Mouse (Mus musculus): ENCODE measurements around the gene Acod1. TPM values are rescaled to one million over a fixed set of nuclear protein-coding genes. Genes with fewer than 3 reads are reported as not detected.

Acod1 gene
- polyA plus RNA-seq, 1 experiment from 2014 or later = not detected

GRCm38 (mm10) chr14:103088624-103089023, 41.8 kb downstream of the Acod1 start:
- Histone ChIP-seq H3K36me3 (ENCODE audit: control insufficient read depth, insufficient read depth) (peaks cover 32% of the 10 kb centered on the region), H3K9ac (ENCODE audit: low read depth, low read length) (no peak overlapping the region), H3K4me2 (replicated peaks; ENCODE audit: low read depth) (no peak overlapping the region), H3K4me1 (replicated peaks; ENCODE audit: control insufficient read depth, insufficient read depth, low read length) (no peaks in the 10 kb centered on the region; the same call in 1 of the 2 replicates), H3K4me3 (ENCODE audit: low read depth, low read length) (no peak overlapping the region), H3K9me3 (ENCODE audit: control insufficient read depth) (no peaks in the 10 kb centered on the region), H3K27me3 (replicated peaks; ENCODE audit: control insufficient read depth, insufficient read depth, low read length) (no peaks in the 10 kb centered on the region), H3K27ac (ENCODE audit: low read depth, low read length) (no peak overlapping the region)
- peak; percentile 84 for TF ChIP-seq CTCF (IDR thresholded peaks at IDR 0.05; ENCODE audit: low read depth)
- ATAC-seq = no peak
- WGBS = 63% methylated on average over 6 of the region's 6 CpGs

GRCm38 (mm10) chr14:103093236-103093635, 46.5 kb downstream of the Acod1 start:
- H3K27ac ChIP-seq (ENCODE audit: low read depth, low read length) = no peak overlapping the region

GRCm38 (mm10) chr14:103093670-103094069, 46.9 kb downstream of the Acod1 start:
- WGBS = 29% methylated on average over 4 of the region's 4 CpGs
- H3K27me3 ChIP-seq (replicated peaks; ENCODE audit: control insufficient read depth, insufficient read depth, low read length) = no peaks in the 10 kb centered on the region
- no peak overlapping the region for H3K4me3 ChIP-seq (ENCODE audit: low read depth, low read length)
- peaks cover 4% of the 10 kb centered on the region; the same call in 1 of the 2 replicates for H3K4me1 ChIP-seq (replicated peaks; ENCODE audit: control insufficient read depth, insufficient read depth, low read length)
- ATAC-seq = peak; percentile 21; the same call in 1 of the 2 replicates
- no peak overlapping the region for H3K27ac ChIP-seq (ENCODE audit: low read depth, low read length)
- peaks cover 17% of the 10 kb centered on the region for H3K36me3 ChIP-seq (ENCODE audit: control insufficient read depth, insufficient read depth)
- H3K9me3 ChIP-seq (ENCODE audit: control insufficient read depth) = no peaks in the 10 kb centered on the region
- no peak overlapping the region for H3K9ac ChIP-seq (ENCODE audit: low read depth, low read length)
- peak overlapping the region; percentile 22; the same call in 1 of the 2 replicates for H3K4me2 ChIP-seq (replicated peaks; ENCODE audit: low read depth)
- TF ChIP-seq CTCF (IDR thresholded peaks at IDR 0.05; ENCODE audit: low read depth) = no peak

More at GRCm38 (mm10) chr14:103093236-103093635, 46.5 kb downstream of the Acod1 start:
- WGBS = 57% methylated on average over 3 of the region's 3 CpGs
- Histone ChIP-seq H3K36me3 (ENCODE audit: control insufficient read depth, insufficient read depth) (peaks cover 22% of the 10 kb centered on the region), H3K4me2 (replicated peaks; ENCODE audit: low read depth) (peak overlapping the region; percentile 22; the same call in 1 of the 2 replicates), H3K9ac (ENCODE audit: low read depth, low read length) (no peak overlapping the region), H3K27me3 (replicated peaks; ENCODE audit: control insufficient read depth, insufficient read depth, low read length) (no peaks in the 10 kb centered on the region), H3K9me3 (ENCODE audit: control insufficient read depth) (no peaks in the 10 kb centered on the region), H3K4me1 (replicated peaks; ENCODE audit: control insufficient read depth, insufficient read depth, low read length) (peaks cover 4% of the 10 kb centered on the region; the same call in 1 of the 2 replicates), H3K4me3 (ENCODE audit: low read depth, low read length) (no peak overlapping the region)
- no peak for ATAC-seq
- TF ChIP-seq CTCF (IDR thresholded peaks at IDR 0.05; ENCODE audit: low read depth) = no peak

- H3K4me3 ChIP-seq (ENCODE audit: low read depth, low read length) = no peak overlapping the region
- H3K27ac ChIP-seq (ENCODE audit: low read depth, low read length) = no peak overlapping the region
- ATAC-seq = no peak
- H3K9me3 ChIP-seq (ENCODE audit: control insufficient read depth) = no peaks in the 10 kb centered on the region
- H3K4me2 ChIP-seq (replicated peaks; ENCODE audit: low read depth) = no peak overlapping the region
- no peak overlapping the region for H3K9ac ChIP-seq (ENCODE audit: low read depth, low read length)
- peaks cover 13% of the 10 kb centered on the region; the same call in 1 of the 2 replicates for H3K36me3 ChIP-seq (ENCODE audit: control insufficient read depth, insufficient read depth)
- 88% methylated on average over 8 of the region's 8 CpGs for WGBS
- peaks cover 4% of the 10 kb centered on the region; the same call in 1 of the 2 replicates for H3K4me1 ChIP-seq (replicated peaks; ENCODE audit: control insufficient read depth, insufficient read depth, low read length)
- H3K27me3 ChIP-seq (replicated peaks; ENCODE audit: control insufficient read depth, insufficient read depth, low read length) = no peaks in the 10 kb centered on the region
- no peak for TF ChIP-seq CTCF (IDR thresholded peaks at IDR 0.05; ENCODE audit: low read depth)
These were observed 48.3 kb downstream of the Acod1 start for GRCm38 (mm10) chr14:103095036-103095435.

GRCm38 (mm10) chr14:103095826-103096225, 49.0 kb downstream of the Acod1 start:
- no peak overlapping the region for H3K4me3 ChIP-seq (ENCODE audit: low read depth, low read length)
- TF ChIP-seq CTCF (IDR thresholded peaks at IDR 0.05; ENCODE audit: low read depth) = no peak
- no peaks in the 10 kb centered on the region for H3K9me3 ChIP-seq (ENCODE audit: control insufficient read depth)
- H3K27me3 ChIP-seq (replicated peaks; ENCODE audit: control insufficient read depth, insufficient read depth, low read length) = no peaks in the 10 kb centered on the region
- no peak overlapping the region for H3K4me2 ChIP-seq (replicated peaks; ENCODE audit: low read depth)
- 93% methylated on average over 8 of the region's 8 CpGs for WGBS
- peaks cover 10% of the 10 kb centered on the region; the same call in 1 of the 2 replicates for H3K36me3 ChIP-seq (ENCODE audit: control insufficient read depth, insufficient read depth)
- peaks cover 4% of the 10 kb centered on the region; the same call in 1 of the 2 replicates for H3K4me1 ChIP-seq (replicated peaks; ENCODE audit: control insufficient read depth, insufficient read depth, low read length)
- H3K27ac ChIP-seq (ENCODE audit: low read depth, low read length) = no peak overlapping the region
- H3K9ac ChIP-seq (ENCODE audit: low read depth, low read length) = no peak overlapping the region
- no peak for ATAC-seq

GRCm38 (mm10) chr14:103096621-103097020, 49.8 kb downstream of the Acod1 start:
- no peak overlapping the region for H3K4me3 ChIP-seq (ENCODE audit: low read depth, low read length)

More at GRCm38 (mm10) chr14:103096621-103097020, 49.8 kb downstream of the Acod1 start:
- H3K9me3 ChIP-seq (ENCODE audit: control insufficient read depth) = no peaks in the 10 kb centered on the region
- peaks cover 4% of the 10 kb centered on the region; the same call in 1 of the 2 replicates for H3K36me3 ChIP-seq (ENCODE audit: control insufficient read depth, insufficient read depth)
- peak overlapping the region; percentile 14; the same call in 1 of the 2 replicates for H3K4me2 ChIP-seq (replicated peaks; ENCODE audit: low read depth)
- H3K27me3 ChIP-seq (replicated peaks; ENCODE audit: control insufficient read depth, insufficient read depth, low read length) = no peaks in the 10 kb centered on the region
- H3K4me1 ChIP-seq (replicated peaks; ENCODE audit: control insufficient read depth, insufficient read depth, low read length) = peaks cover 4% of the 10 kb centered on the region; the same call in 1 of the 2 replicates
- H3K27ac ChIP-seq (ENCODE audit: low read depth, low read length) = no peak overlapping the region
- no peak for TF ChIP-seq CTCF (IDR thresholded peaks at IDR 0.05; ENCODE audit: low read depth)
- WGBS = 70% methylated on average over 6 of the region's 6 CpGs
- no peak overlapping the region for H3K9ac ChIP-seq (ENCODE audit: low read depth, low read length)
- ATAC-seq = no peak
